Mouse (Mus musculus): ENCODE results near the gene Dcaf7.

Dcaf7 gene

DNA sequence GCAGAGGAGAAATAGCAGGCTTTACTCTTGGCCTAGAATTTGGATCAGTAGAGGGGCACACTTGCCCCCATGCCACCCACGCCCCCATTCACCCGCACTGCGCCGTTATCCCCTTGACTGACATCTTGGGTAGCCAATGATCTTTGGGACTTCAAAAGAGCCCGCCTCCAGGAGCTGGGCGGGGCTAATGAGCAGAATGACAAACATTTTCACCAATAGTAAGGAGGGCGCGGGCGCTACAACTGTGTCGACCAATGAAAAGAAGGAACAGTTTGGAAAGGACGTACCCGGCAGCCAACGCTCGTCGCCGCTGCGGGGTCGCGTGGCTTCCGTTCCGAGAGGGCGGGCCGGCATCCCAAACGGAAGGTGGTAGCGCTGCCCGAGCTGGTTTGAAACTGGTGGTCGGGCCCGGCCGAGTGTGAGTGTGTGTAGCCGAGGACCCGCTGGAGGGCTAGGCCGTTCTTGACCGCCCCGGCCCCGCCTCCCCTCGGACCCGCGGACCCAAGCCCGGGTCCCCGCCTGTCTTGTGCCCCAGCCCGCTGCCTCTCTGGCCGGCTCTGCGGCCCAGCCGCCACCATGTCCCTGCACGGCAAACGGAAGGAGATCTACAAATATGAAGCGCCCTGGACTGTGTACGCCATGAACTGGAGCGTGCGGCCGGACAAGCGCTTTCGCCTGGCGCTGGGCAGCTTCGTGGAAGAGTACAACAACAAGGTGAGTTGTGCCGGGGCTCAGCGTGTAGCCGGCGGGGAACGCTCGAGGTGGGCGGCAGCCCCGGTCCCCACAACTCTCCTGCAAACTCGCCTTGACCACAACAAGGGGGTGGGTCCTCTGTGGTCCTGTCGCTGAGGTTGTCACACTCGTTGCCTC, at the start of gene Dcaf7:
Gene Dcaf7, plus strand, starts transcription at position 325 of the 870 bp plus-strand sequence.
- peak; percentile 97 for DNase-seq

DNA sequence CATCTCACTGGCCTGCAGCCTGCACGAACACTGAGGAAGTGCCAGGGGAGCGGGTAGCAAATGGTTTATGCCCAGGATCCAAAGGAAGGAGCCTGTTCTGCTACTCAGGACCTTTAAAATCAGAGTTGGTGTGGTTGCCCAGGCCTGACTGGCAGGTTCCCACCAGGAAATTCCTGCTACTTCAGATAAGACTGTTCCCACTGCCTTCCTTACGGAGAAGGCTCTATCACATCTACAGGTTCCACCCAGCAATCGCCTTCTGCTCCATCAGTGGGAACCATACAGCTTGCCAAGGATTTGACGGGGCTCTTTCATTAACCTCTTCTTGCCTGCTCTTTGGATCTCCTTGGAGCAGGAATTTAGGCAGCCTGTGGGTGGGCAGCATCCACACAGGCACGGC, 49.2 kb upstream of the Dcaf7 start:
- no peak for DNase-seq

DNA sequence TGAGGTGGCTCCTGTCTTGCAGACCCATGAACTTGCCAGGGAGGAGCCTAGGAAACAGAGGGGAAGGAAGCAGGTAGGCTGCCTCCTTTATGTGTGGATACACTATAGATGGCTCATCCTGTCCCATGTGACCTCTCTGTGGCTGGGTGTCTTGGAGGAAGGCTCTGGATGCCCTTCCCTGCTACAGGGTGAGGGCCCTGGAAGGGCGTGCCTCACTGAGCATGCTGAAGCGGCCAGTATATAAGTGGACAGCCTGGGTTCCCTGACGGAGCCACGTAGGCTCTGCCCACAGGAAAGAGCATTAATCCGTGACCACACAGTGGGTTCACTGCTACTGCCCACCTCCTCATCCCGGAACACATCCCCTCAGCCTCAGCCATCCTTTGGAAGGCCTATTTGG, 47.2 kb upstream of the Dcaf7 start:
- no peak for DNase-seq

DNA sequence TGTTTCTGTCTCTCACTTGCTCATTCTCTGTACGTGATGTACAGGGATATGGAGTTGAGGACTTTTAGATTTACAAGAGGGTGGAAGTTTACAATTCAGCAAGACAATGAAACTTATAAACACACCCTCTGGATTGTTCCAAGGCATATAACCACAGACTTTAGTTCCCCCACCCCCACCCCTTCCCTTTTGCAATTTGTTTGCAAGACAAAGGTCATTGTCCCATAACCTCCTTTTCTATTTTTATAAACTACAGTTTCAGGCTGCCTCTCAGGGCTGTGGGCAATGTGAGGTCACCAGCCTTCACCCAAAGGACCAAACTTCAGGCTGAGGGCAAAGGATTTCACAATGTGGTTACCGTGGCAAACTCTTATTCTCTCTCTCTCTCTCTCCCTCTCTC, 46.4 kb upstream of the Dcaf7 start:
- DNase-seq, result no peak

DNA sequence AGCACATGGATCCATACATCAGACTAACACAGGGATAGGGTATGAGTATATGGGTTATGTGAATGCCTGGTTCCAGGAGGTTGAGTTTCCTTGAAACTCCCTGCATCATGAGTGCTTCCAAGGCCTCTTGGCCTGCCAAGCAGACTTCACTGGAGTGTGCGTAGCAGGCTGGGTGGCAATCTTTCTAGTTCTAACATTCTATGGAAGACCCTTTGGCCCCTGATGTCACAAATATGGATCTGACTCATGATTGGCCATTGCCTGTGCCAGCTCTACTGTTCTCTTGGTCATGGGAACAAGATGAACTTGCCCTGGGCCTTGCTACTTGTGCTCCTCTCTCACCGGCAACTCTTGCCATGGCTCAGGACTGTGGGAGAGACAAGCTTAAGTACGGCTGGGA, 42.3 kb upstream of the Dcaf7 start, which contains the start of gene Ace3:
Gene Ace3, plus strand, starts transcription at position 301 of the 400 bp plus-strand sequence.
- DNase-seq, result no peak

DNA sequence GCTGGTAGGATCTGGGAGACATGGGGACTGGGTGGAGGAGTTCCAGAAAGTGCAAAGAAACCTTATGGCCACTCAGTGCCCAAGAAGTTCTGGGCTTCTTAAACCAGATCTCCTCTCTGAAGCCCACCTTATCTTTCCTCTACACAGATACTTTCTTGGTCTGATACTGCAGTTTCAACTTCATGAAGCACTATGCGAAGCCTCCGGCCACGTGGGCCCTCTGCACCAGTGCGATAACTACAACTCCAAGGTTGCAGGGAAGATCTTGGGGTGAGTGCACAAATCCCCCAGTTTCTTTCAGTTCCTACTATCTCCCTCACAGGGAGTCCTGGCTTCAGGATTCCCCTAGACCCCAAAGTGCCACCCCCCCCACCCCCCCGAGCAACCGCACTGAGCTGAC, 36.6 kb upstream of the Dcaf7 start:
- DNase-seq, result no peak

DNA sequence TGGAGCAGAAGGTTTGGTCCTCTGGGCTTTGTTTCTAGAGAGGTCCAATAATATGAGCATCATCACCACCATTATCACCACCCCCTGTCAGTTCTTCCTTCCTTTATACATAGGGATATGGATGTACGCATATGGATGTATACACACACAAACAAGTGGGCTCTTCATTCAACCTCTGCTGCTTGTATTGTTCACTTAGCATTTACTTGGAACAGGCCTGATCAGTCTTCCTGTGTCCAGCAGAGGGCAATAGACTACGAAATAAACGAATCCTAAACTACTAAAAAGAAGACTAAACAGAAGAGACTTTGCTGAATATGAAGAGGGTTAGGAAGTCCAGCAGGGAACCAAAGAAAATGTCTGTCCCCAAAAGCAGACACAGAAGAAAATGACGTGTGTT, 35.0 kb upstream of the Dcaf7 start:
- no peak for DNase-seq

DNA sequence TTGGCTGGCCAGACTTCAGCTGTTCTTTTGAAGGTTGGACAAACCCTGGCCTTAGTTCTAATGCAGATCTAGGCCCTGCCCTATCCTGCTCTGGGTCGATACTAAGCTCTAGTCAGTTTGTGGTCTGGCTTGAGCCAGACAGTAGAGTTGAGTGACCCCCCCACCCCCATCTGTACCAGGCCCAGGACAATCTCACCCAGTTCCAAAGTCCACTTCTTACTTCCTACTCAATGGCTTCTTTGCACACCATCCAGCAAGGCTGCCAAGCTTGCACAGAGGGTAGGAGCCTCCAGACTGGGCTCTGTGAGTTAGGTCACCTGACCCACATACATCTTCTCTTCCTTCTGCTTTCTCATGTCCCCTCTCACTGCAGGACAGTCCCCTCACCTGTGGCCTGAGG, 32.1 kb upstream of the Dcaf7 start:
- no peak for DNase-seq

DNA sequence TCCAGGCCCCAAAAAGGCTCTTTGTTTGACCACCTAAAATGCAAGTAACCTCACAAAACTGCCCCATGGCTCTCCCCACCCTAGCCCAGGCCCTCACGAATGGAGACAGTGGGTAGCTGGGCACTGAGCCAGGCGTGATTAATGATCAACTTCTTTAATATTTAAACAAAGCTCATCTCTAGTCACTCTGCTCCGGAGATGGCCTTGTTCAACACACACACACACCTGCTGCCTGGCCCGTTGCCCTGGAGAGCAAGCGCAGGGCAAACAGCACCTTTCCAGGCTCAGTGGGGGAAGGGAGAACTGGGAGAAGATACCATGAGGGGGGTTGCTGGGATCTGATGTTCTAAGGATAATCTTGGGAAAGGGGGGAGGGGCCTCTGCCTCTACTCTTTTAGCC, 30.7 kb upstream of the Dcaf7 start:
- DNase-seq, result no peak

DNA sequence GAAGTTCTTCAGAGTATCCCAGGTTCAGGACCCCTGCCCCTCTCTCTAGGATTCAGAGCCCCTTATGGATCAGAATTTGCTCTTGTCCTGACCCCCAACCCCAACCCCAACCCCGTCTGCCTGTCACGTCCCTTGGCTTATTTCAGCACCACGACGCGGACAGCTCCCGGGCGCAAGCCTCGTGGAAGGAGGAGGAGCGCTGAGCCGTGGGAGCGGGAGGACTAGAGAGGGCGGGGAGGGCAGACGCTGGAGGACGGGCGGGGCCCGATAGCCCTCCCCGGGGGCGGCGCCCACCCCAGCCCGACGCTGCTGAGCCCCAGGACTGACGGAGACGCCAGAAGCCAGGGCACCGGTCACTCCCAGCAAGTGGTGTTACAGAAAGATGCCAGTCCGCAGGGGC, 28.9 kb upstream of the Dcaf7 start, which contains the start of gene Kcnh6:
Gene Kcnh6, plus strand, starts transcription at position 304 of the 400 bp plus-strand sequence.
- no peak for DNase-seq

DNA sequence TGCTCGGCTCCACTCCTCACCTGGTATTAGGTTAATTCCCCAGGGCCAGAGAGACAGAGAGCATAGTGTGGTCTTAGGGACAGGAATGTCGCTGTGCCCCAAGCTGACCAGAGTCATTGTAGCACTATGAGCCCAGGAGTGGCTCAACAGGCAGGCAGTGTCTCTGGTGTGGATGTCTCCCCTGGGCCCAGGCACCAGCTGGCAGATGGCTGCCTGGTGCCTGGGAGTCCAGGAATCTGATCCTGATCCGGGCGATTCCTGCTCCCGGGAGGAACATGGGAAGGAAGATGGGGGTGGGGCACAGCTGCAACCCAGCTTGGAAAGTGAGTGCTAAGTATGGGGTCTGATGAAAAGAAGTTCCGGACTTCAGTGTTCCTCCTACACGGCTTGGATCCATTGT, 24.0 kb upstream of the Dcaf7 start:
- no peak for DNase-seq

DNA sequence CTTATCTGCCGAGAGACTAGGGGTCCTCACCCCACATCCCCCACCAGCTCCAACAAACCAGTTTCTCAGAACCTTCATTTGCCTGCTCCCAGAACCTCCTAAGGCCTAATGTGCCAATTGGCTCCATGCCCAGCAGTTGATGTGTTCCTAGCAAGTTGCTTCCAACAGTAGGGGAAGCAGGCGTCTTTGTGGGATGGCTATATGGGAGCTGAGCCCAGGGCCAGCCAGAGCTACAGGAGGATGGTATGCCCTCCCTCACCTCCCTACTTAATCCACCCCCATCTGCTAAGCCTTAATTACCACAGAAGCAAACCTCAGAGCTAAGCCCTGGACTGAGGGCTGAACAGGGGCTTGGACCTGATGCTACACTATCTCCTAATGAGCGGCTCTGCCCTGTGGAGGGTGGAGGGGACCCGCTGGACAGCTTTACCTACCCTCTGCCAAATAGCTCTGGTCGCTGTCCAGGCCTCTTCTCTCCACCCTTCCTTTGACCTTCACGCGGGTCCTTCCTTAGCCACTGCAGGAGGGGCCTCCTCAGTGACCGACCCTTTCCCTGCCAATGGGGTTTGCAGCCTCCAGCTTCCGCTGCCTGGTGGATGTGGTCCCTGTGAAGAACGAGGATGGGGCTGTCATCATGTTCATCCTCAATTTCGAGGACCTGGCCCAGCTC, 23.0 kb upstream of the Dcaf7 start:
- no peak for DNase-seq

DNA sequence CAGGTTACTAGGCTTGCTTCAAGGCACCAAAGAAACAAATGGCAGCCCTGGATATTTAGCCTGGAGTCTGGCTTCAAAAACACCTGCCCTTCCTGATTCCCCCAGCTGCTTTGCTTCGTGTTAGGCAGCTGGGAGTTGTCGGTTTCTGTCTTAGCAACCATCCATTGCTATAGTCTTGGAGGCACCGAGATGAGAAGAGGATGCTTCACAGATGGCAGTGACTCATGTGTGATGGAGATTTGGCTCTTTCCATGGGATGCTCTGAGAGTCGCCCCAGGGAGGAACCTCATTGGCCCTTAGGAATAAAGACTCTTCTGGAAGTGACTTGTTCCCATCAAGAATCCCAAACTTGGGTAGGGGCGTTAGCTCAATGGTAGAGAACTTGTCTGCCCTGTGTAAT, 20.2 kb upstream of the Dcaf7 start:
- no peak for DNase-seq

DNA sequence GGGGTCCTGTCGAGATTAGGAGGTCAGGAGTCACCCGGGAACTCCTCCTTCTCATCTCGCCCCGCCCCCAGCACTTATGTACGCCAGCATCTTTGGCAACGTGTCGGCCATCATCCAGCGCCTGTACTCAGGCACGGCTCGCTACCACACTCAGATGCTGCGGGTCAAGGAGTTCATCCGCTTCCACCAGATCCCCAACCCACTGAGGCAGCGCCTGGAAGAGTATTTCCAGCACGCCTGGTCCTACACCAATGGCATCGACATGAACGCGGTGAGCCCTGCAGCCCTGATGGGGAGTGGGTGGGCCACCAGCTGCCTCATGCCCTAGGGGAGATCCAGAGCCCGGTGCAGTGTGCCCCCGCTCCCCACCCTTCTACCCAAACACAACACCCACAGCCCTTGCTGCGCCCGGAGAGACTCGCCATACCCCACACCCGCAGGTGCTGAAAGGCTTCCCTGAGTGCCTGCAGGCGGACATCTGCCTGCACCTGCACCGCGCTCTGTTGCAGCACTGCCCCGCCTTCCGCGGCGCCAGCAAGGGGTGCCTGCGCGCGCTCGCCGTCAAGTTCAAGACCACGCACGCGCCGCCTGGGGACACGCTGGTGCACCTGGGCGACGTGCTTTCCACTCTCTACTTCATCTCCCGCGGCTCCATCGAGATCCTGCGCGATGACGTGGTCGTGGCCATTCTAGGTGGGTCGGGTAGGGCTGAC, 16.5 kb upstream of the Dcaf7 start:
- no peak for DNase-seq

DNA sequence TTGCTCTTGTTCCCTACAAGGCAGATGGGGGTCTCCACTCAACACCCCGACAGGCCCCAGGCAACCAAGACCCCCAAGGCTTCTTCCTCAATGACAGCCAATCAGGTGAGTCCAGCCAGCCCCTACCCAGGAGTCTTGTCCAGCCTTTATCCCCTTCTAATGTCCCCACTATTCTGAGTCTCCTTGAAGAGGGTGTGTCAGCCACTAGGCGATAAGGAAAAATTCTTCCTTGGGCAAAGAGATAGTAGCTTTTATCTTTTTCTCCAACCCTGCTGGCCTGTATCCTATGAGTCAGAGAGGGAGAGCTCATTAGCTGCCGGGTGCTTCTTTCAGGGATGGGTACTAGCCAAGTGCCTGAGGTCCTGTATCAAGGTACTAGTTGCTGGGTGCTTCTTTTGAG, 10.9 kb upstream of the Dcaf7 start:
- no peak for DNase-seq

DNA sequence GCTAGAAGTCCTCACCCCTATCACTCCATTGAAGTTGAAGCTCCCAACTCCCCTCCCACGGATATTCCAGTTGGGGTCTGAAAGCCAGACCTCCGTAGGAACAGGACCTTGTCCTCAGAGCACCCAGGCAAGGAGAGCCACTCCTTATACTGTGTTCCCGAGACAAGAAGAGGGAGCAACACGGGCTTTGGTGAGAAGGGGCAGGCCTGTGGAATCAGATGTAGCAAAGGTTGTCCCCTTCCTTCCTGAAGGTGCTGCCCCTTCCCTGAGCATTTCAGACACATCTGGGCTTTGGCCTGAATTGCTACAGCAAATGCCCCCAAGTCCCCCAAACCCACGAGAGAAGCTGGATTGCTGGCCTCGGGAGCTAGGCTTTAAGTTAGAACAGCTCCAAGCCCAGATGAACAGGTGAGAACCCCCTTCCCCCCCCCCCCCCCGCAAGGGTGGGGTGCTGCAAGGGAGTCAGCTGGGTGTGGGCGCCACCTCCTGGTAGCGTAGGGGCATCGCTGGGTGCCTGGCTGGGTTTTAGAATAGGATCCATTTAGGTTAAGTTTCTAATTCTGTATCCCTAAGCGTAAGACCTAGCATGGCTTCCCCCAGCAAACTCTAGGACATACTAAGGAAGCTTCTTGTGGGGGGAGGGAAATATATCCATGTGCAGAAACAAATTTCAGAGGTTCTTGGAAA, 10.1 kb upstream of the Dcaf7 start:
- DNase-seq, result peak; percentile 54

DNA sequence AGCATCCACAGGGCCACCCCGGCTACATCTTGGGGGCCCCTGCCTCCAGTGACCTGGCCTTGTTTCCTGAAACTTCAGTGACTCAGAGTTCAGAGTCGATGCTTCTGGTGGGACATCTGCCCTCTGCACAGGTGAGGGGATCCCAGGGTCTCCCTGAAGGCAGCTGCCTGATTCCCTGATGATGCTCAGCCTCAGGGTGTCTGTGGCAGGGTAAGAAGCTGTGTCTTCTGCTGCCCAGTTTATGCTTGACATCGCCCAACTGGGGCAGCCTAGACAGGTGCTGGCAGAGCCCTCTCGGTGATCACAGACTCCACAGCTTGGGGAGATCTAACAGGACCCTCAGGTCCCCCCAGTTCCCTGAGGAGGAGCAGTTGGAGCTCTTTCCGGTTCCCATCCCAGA, 9.1 kb upstream of the Dcaf7 start:
- no peak for DNase-seq

DNA sequence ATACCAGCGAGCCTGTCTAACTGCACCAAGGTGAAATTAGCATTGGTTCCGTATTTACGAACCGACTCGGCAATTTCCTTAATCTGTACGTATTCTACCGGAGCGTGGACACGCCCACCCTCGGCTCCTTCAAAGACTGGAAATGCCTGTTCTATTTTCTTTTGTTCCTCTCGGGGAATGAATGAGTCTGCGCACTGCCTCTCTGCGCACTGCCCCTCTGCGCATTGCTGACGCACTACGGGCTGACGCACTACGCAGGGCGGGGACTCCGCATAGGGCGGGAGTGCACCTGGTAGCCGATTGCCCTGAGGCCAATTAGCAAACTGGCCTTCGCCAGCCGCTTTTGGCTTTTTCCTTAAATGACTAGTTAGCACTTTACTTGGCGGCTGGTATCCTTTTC, 4.6 kb upstream of the Dcaf7 start:
- DNase-seq, result peak; percentile 36

DNA sequence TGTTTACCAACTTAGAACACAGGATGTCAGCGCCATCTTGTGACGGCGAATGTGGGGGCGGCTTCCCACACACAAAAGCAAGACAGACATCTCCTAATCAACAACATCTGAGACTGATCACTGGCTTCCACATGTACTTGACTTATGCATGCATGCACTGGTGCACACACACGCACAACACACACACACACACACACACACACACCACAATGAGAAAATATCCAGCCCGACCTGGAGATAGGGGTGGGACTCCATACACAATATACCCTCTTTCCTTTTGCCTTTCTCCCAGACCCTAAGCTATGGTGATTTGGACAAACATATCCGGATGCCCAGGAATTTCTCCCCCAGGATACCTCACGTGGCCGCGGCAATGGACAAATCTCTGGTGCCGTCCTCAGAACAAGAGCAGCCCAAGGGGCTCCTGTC, 3.2 kb upstream of the Dcaf7 start:
- peak; percentile 54 for DNase-seq

DNA sequence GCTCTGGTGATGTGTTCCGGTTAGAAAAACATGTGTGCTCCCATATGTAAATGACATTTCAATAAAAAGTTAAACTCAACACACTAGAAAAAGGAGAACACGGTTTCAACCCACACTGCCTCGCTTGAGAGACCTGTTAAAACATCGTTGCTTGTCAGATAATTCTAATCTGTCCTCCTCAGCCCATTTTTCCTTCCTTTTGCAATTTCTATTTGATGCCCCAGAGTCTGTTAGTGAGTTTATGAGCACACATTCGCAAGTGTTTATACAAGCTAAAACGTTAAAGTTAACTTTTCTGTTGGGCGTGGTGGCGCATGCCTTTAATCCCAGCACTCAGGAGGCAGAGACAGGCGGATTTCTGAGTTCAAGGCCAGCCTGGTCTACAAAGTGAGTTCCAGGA, 1.7 kb upstream of the Dcaf7 start:
- no peak for DNase-seq

DNA sequence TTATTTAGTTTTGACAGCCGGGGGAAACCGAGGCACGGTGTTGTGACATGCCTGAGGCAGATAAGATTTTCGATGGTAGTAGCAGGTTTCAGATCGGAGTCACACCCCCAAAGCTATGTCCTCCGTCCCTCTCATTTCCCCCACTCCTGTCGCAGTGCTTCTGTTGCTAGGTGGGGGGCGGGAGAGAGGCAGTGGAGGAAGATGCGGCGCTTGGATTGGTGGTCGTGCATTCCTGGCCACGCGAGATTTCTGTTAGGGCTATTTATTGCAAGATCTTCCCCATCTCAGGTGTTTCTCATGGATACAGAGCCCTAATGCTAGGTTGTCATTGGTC, 713 bp downstream of the Dcaf7 start:
- peak; percentile 79 for DNase-seq

DNA sequence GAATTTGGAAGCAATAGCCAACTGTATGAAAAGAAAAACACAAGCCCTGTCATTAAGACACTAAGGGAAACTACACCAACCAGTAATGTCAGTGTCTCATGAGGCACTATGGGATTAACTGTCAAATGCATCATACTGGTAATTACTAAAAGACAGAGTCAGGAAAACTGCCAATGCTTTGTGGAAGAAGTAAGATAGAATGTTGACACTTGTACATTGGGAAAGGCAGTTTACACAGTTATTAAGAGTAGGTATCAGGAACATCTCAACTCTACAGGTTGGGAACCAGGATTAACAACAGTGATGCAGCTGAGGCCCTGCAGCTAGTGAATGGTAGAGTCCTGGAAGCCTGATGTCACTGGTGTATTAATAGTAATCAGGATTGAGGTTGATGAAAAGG, 7.7 kb downstream of the Dcaf7 start:
- no peak for DNase-seq

DNA sequence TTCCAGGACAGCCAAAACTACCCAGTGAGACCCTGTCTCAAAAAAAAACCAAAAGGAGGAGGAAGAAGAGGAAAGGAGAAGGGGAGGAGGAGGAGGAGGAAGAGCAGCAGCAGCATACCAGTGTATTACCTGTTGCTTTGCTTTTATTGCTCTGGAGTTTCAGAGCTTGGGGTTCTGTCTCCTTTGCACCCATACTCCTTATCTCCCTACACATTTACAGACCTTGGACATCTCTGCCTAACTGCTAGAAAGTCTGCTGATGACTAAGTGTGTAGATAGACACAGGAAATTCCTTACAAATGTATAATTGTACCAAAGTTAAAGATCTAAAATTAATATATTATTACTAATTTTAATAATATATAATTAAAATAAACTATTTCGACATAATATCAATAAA, 8.6 kb downstream of the Dcaf7 start:
- no peak for DNase-seq

Data from cerebellum, adult 11-12 months (tissue).